Mouse (Mus musculus): ENCODE data around the gene Znrf1.

DNA sequence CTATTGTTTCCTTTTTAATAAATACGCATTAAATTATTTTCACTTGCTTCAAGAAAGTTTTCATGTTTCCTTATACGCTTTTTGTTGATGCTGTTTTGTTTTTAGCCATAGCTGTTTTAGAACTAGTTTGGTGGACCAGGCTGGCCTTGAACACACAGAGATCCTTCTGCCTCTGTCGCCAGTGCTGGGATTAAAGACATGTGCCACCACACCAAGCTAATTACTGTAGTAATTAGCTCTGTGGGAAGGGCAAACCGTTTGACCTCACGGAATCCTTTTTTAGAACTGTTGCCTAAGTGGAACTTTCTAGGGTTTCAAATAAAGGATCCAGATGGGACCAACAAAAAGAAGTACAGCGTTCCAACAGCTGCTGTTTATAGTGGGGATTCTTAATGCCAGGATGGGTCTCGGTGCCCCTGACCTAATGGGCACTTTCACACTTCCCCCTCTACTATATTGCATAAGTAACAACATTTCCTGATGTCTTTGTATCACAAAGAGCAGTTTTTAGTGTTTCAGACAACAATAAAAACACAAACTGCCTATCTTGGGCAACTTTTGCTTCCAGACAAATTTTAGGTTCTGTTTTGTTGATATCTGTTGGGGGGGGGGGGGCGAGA, 15.7 kb downstream of the Znrf1 start:
- TF ChIP-seq CTCF (IDR thresholded peaks at IDR 0.05; ENCODE audit: low read depth, low read length) = no peak
- no peak for TF ChIP-seq POLR2A (IDR thresholded peaks at IDR 0.05; ENCODE audit: borderline replicate concordance, low read depth, low read length)

All from bone marrow macrophage, adult 2 months (primary cell).